Mouse (Mus musculus) heart, embryonic 15.5 days (tissue): Measurements from ENCODE around the gene Igfbp3. TPM values are rescaled to one million over a fixed set of nuclear protein-coding genes. Genes with fewer than 3 reads are reported as not detected.
"Not testable (repeated sequence)": the region's sequence is repeated elsewhere in the genome, so short reads cannot be mapped to it uniquely, and the experiment has no call there.

Experiments used
- ATAC-seq: fragments of 200-750 bp; cut with Nextera tagmentation; replicated peaks from 2 replicates; pipeline ENCODE4 v1.8.0; 2017; ENCODE audit warnings: low read depth, moderate TSS enrichment; ENCODE audit not compliant: insufficient number of reproducible peaks, insufficient read depth, low FRiP score
- H3K27ac ChIP-seq: fragments of 300-500 bp; sonication (generic); 2 replicates; pipeline ENCODE4 v1.5.1; 2015; ENCODE audit warnings: mild to moderate bottlenecking, inconsistent platforms
- H3K27me3 ChIP-seq: fragments of 300-500 bp; sonication (generic); 2 replicates; pipeline ENCODE4 v1.6.1; 2015; ENCODE audit warnings: inconsistent platforms
- H3K36me3 ChIP-seq: fragments of 300-500 bp; sonication (generic); 2 replicates; pipeline ENCODE4 v1.6.1; 2015; ENCODE audit warnings: mild to moderate bottlenecking, inconsistent platforms
- H3K4me1 ChIP-seq: fragments of 300-500 bp; sonication (generic); replicated peaks from 2 replicates; pipeline ENCODE4 v1.6.1; 2015; ENCODE audit warnings: inconsistent platforms
- H3K4me2 ChIP-seq: fragments of 300-500 bp; sonication (generic); 2 replicates; pipeline ENCODE4 v1.6.1; 2015; ENCODE audit warnings: inconsistent platforms, mild to moderate bottlenecking, moderate library complexity
- H3K4me3 ChIP-seq: fragments of 300-500 bp; sonication (generic); 2 replicates; pipeline ENCODE4 v1.5.1; 2015; ENCODE audit warnings: mild to moderate bottlenecking, inconsistent platforms
- H3K9ac ChIP-seq: fragments of 300-500 bp; sonication (generic); 2 replicates; pipeline ENCODE4 v1.6.1; 2015; ENCODE audit warnings: mild to moderate bottlenecking, inconsistent platforms
- H3K9me3 ChIP-seq: fragments of 300-500 bp; sonication (generic); replicated peaks from 2 replicates; pipeline ENCODE4 v1.6.1; 2016; ENCODE audit warnings: inconsistent platforms
- WGBS: fragments of 180-500 bp; shearing (Covaris S2); methylation state at CpG from one replicate; pipeline ENCODE4 v1.1.7; 2015; ENCODE audit warnings: mixed read lengths; 5-methylcytosine and 5-hydroxymethylcytosine counted together
- polyA plus RNA-seq: library from polyadenylated mRNA; unstranded; fragments of >200 nt; fragmentation: Nextera tagmentation; extraction: Ambion mirVana; gene quantifications from 2 replicates; pipeline ENCODE4 v1.2.1, GENCODE M21; 2015

Igfbp3 gene
- polyA plus RNA-seq, 1 experiment from 2014 or later: 37.8 TPM

DNA sequence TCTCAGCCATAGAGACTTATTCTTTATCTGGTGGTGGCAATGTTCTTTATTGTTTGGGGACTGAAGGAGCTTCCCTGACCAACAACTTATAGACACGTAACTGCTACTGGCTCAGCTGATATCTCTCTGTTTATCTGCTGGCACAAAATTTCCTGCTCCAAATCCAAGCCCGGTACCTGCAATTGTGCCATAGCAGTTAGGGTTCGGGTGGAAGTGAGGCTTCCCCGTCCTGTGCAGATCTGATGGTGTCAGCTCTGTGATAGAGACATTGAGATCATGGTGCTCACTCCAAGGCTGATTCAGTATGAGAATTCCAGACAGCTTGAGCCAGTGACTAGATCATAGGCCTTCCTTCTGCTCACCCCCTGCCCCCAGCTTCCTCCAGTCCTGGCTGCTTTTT lies 18.2 kb upstream of the Igfbp3 start:
- Histone ChIP-seq H3K27me3 (no peaks in the 10 kb centered on the region), H3K4me1 (no peaks in the 10 kb centered on the region), H3K9ac (no peak overlapping the region), H3K4me2 (no peak overlapping the region), H3K27ac (no peak overlapping the region), H3K36me3 (no peaks in the 10 kb centered on the region), H3K9me3 (no peaks in the 10 kb centered on the region), H3K4me3 (no peak overlapping the region)
- 87% methylated on average over 4 of the region's 4 CpGs for WGBS
- no peak for ATAC-seq

- no peaks in the 10 kb centered on the region for H3K36me3 ChIP-seq
- no peak overlapping the region for H3K27ac ChIP-seq
- no peak overlapping the region for H3K4me2 ChIP-seq
- no peaks in the 10 kb centered on the region for H3K4me1 ChIP-seq
- H3K4me3 ChIP-seq: no peak overlapping the region
- no peak overlapping the region for H3K9ac ChIP-seq
- no peaks in the 10 kb centered on the region for H3K27me3 ChIP-seq
- WGBS: 69% methylated on average over 4 of the region's 4 CpGs
- no peaks in the 10 kb centered on the region for H3K9me3 ChIP-seq
- no peak for ATAC-seq
Measured at GRCm38 (mm10) chr11:7230000-7230399, 16.3 kb upstream of the Igfbp3 start.

DNA sequence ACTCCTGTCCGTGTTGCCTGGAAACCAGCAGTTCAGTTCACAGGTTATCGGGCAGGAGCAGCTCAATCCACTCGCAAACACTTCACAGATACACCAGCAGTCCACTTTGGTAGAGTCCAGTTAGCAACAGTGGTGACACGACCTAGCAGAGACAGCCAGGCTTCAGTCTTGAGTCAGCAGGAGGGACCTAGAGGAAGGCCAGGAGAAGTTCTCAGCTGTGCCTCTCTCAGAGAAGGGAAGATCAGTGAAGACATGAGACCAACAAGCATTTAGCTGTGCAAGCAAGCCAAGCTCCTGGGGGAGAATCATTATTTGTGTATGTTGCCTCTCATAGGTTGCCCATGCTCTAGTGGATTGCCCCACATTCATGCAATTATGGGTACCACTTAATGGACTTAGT lies 14.4 kb upstream of the Igfbp3 start:
- Histone ChIP-seq H3K9me3 (no peaks in the 10 kb centered on the region), H3K4me3 (no peak overlapping the region), H3K4me1 (no peaks in the 10 kb centered on the region), H3K4me2 (no peak overlapping the region), H3K27me3 (no peaks in the 10 kb centered on the region), H3K9ac (no peak overlapping the region), H3K36me3 (no peaks in the 10 kb centered on the region), H3K27ac (no peak overlapping the region)
- WGBS: 78% methylated on average over 4 of the region's 4 CpGs
- ATAC-seq: no peak

- ATAC-seq: peak; percentile 27; the same call in 1 of the 2 replicates
- Histone ChIP-seq H3K27ac (no peak overlapping the region), H3K36me3 (no peaks in the 10 kb centered on the region), H3K9ac (no peak overlapping the region), H3K27me3 (no peaks in the 10 kb centered on the region), H3K4me2 (no peak overlapping the region), H3K4me1 (no peaks in the 10 kb centered on the region), H3K4me3 (no peak overlapping the region), H3K9me3 (no peaks in the 10 kb centered on the region)
- WGBS: 77% methylated on average over 7 of the region's 7 CpGs
Measured at GRCm38 (mm10) chr11:7226810-7227550, 13.3 kb upstream of the Igfbp3 start.

- H3K9me3 ChIP-seq: no peaks in the 10 kb centered on the region
- H3K4me1 ChIP-seq: no peaks in the 10 kb centered on the region
- H3K9ac ChIP-seq: no peak overlapping the region
- H3K36me3 ChIP-seq: no peaks in the 10 kb centered on the region
- WGBS: 61% methylated on average over 2 of the region's 2 CpGs
- H3K4me2 ChIP-seq: no peak overlapping the region
- no peaks in the 10 kb centered on the region for H3K27me3 ChIP-seq
- ATAC-seq: no peak
- no peak overlapping the region for H3K27ac ChIP-seq
- H3K4me3 ChIP-seq: no peak overlapping the region
Measured at GRCm38 (mm10) chr11:7226200-7226599, 12.5 kb upstream of the Igfbp3 start.

DNA sequence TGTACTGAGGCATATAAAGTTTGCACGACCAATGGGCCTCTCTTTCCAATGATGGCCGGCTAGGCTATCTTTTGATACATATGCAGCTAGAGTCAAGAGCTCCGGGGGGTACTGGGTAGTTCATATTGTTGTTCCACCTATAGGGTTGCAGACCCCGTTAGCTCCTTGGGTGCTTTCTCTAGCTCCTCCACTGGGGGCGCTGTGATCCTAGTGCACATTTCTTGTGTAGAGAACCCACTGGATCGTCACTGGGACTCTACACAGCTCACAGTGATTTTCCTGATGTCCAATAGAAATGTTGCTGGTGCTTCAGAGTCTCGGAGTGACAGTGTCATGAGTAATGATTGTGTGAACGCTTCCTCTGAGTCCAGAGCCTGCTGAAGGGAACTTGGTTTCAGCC lies 8.1 kb upstream of the Igfbp3 start:
- not testable (repeated sequence) for H3K4me3 ChIP-seq, H3K4me2 ChIP-seq, H3K9me3 ChIP-seq, H3K9ac ChIP-seq, H3K27me3 ChIP-seq, H3K4me1 ChIP-seq, H3K36me3 ChIP-seq, ATAC-seq, H3K27ac ChIP-seq
- 73% methylated on average over 8 of the region's 8 CpGs for WGBS

GRCm38 (mm10) chr11:7215703-7216102 lies 2.0 kb upstream of the Igfbp3 start:
- 12% methylated on average over 8 of the region's 8 CpGs for WGBS
- Histone ChIP-seq H3K4me3 (no peak overlapping the region), H3K36me3 (no peaks in the 10 kb centered on the region), H3K27ac (no peak overlapping the region), H3K4me1 (peaks cover 45% of the 10 kb centered on the region), H3K9me3 (no peaks in the 10 kb centered on the region), H3K9ac (no peak overlapping the region), H3K4me2 (no peak overlapping the region), H3K27me3 (peaks cover 38% of the 10 kb centered on the region)
- ATAC-seq: no peak

GRCm38 (mm10) chr11:7214761-7215160 lies 1.0 kb upstream of the Igfbp3 start:
- Histone ChIP-seq H3K27me3 (peaks cover 39% of the 10 kb centered on the region), H3K4me1 (peaks cover 46% of the 10 kb centered on the region), H3K4me2 (peak overlapping the region; percentile 98), H3K36me3 (no peaks in the 10 kb centered on the region), H3K9me3 (no peaks in the 10 kb centered on the region), H3K27ac (no peak overlapping the region), H3K9ac (no peak overlapping the region), H3K4me3 (peak overlapping the region; percentile 69)
- 5% methylated on average over 14 of the region's 14 CpGs for WGBS
- no peak for ATAC-seq

DNA sequence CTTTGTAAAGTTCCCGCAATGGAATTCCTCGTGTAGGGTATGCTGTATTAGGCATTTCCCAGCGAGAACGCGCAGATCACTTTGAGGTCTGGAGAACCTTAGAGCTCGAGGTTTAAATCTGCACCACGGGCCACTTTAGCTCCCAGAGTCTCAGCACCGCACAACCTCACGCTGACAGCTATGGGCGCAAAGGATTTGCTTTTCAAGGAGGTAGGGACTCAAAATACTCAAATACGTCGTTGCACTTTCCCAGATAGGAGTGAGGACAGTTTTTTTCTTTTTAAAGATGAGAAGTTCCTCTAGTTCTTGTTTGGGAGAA lies 578 bp upstream of the Igfbp3 start:
- peak overlapping the region; percentile 98 for H3K4me2 ChIP-seq
- no peaks in the 10 kb centered on the region for H3K36me3 ChIP-seq
- no peaks in the 10 kb centered on the region for H3K9me3 ChIP-seq
- no peak for ATAC-seq
- H3K9ac ChIP-seq: no peak overlapping the region
- WGBS: under 1% methylated on average over 12 of the region's 12 CpGs
- H3K27me3 ChIP-seq: peaks cover 39% of the 10 kb centered on the region
- H3K27ac ChIP-seq: no peak overlapping the region
- peak overlapping the region; percentile 69 for H3K4me3 ChIP-seq
- H3K4me1 ChIP-seq: peaks cover 46% of the 10 kb centered on the region

DNA sequence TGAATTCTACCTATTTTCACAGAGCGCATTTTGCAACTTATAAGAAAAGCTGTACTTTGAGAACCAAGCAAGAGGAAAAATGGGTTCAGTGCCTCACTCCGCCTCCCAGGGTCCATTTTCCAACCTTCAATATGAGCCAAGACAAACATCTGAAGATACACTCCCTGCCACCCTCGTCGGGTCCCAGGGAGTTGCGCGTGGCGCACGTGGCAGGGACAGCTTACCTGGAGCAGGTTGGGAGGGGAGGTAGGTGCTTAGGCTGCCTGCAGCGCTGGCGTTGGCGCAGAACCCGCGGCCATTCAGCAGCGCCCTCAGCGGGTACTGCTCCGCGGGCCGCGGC lies 592 bp downstream of the Igfbp3 start:
- H3K4me2 ChIP-seq: peak overlapping the region; percentile 98
- 3% methylated on average over 19 of the region's 19 CpGs for WGBS
- H3K4me1 ChIP-seq: peaks cover 46% of the 10 kb centered on the region
- H3K36me3 ChIP-seq: no peaks in the 10 kb centered on the region
- peak overlapping the region; percentile 54 for H3K9ac ChIP-seq
- no peak for ATAC-seq
- H3K9me3 ChIP-seq: no peaks in the 10 kb centered on the region
- no peak overlapping the region for H3K27ac ChIP-seq
- peaks cover 39% of the 10 kb centered on the region for H3K27me3 ChIP-seq
- H3K4me3 ChIP-seq: peak overlapping the region; percentile 69

GRCm38 (mm10) chr11:7212126-7212798 lies 1.5 kb downstream of the Igfbp3 start:
- H3K4me1 ChIP-seq: peaks cover 46% of the 10 kb centered on the region
- H3K4me3 ChIP-seq: peak overlapping the region; percentile 69
- H3K27ac ChIP-seq: no peak overlapping the region
- 16% methylated on average over 17 of the region's 17 CpGs for WGBS
- H3K9me3 ChIP-seq: no peaks in the 10 kb centered on the region
- 0 out of 2 replicates have a peak overlapping the region, but pooled peaks have one; percentile 33 for H3K9ac ChIP-seq
- no peak for ATAC-seq
- peak overlapping the region; percentile 98 for H3K4me2 ChIP-seq
- no peaks in the 10 kb centered on the region for H3K36me3 ChIP-seq
- peaks cover 39% of the 10 kb centered on the region for H3K27me3 ChIP-seq

DNA sequence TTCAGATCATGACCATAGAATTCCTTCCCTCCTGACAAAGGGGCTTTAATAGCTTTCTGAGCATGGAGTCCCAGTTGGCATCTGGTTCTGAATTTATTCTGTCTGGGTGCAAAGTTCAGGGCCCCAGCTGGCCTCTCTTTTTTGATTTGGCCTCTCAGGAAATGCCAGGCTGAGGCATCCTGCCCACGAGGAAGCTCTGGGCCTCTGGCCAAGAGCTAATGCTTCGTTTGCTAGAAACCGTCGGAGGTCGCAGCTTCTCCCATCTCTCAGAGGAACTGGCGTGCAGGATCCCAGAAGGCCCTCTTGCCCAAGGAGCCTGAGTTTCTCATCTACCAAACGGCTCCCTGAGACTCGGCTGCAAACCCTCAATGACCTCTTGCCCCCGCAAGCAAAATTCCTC lies 2.5 kb downstream of the Igfbp3 start:
- peak overlapping the region; percentile 20; the same call in 1 of the 2 replicates for H3K4me2 ChIP-seq
- no peaks in the 10 kb centered on the region for H3K36me3 ChIP-seq
- no peak overlapping the region for H3K4me3 ChIP-seq
- no peak overlapping the region for H3K27ac ChIP-seq
- WGBS: 19% methylated on average over 9 of the region's 9 CpGs
- no peak for ATAC-seq
- H3K9me3 ChIP-seq: no peaks in the 10 kb centered on the region
- peaks cover 43% of the 10 kb centered on the region for H3K4me1 ChIP-seq
- peaks cover 39% of the 10 kb centered on the region for H3K27me3 ChIP-seq
- H3K9ac ChIP-seq: no peak overlapping the region
